Mouse (Mus musculus) heart, embryonic 11.5 days (tissue): ENCODE data around the gene Ano6. TPM values are rescaled to one million over a fixed set of nuclear protein-coding genes. Genes with fewer than 3 reads are reported as not detected.

Experiments used
- ATAC-seq: fragments of 200-750 bp; cut with Nextera tagmentation; replicated peaks from 2 replicates; pipeline ENCODE4 v1.8.0; 2017; ENCODE audit warnings: moderate library complexity; ENCODE audit not compliant: insufficient number of reproducible peaks, low FRiP score, low TSS enrichment
- H3K27ac ChIP-seq: fragments of 300-500 bp; sonication (generic); 2 replicates; pipeline ENCODE4 v1.5.1; 2014; ENCODE audit warnings: mild to moderate bottlenecking, low read depth, low read length
- H3K27me3 ChIP-seq: fragments of 300-500 bp; sonication (generic); 2 replicates; pipeline ENCODE4 v1.6.1; 2014; ENCODE audit warnings: mild to moderate bottlenecking, low read length, mixed read lengths; ENCODE audit not compliant: control insufficient read depth, insufficient read depth
- H3K36me3 ChIP-seq: fragments of 300-500 bp; sonication (generic); 2 replicates; pipeline ENCODE4 v1.6.1; 2014; ENCODE audit warnings: mild to moderate bottlenecking, low read length, moderate library complexity, mixed read lengths; ENCODE audit not compliant: control insufficient read depth, insufficient read depth
- H3K4me1 ChIP-seq: fragments of 300-500 bp; sonication (generic); 2 replicates; pipeline ENCODE4 v1.6.1; 2014; ENCODE audit warnings: low read length; ENCODE audit not compliant: control insufficient read depth, insufficient read depth
- H3K4me2 ChIP-seq: fragments of 300-500 bp; sonication (generic); 2 replicates; pipeline ENCODE4 v1.6.1; 2014; ENCODE audit warnings: mild to moderate bottlenecking, moderate library complexity
- H3K4me3 ChIP-seq: fragments of 300-500 bp; sonication (generic); 2 replicates; pipeline ENCODE4 v1.5.1; 2014; ENCODE audit warnings: low read depth, low read length
- H3K9ac ChIP-seq: fragments of 300-500 bp; sonication (generic); 2 replicates; pipeline ENCODE4 v1.6.1; 2014; ENCODE audit warnings: mild to moderate bottlenecking, low read depth, low read length, moderate library complexity
- H3K9me3 ChIP-seq: fragments of 300-500 bp; sonication (generic); replicated peaks from 2 replicates; pipeline ENCODE4 v1.6.1; 2016; ENCODE audit warnings: low read length; ENCODE audit not compliant: control insufficient read depth
- WGBS: fragments of 180-500 bp; shearing (Covaris S2); extraction: QIAGEN DNeasy Blood & Tissue Kit; methylation state at CpG from one replicate; pipeline ENCODE4 v1.1.7; 2014; ENCODE audit not compliant: insufficient replicate concordance; 5-methylcytosine and 5-hydroxymethylcytosine counted together
- polyA plus RNA-seq: library from polyadenylated mRNA; unstranded; fragments of >200 nt; fragmentation: Nextera tagmentation; extraction: Ambion mirVana; gene quantifications from 2 replicates; pipeline ENCODE4 v1.2.1, GENCODE M21; 2014

Gene Ano6
- polyA plus RNA-seq, 1 experiment from 2014 or later = 40.9 TPM

- WGBS = 76% methylated on average over 5 of the region's 5 CpGs
- no peak for ATAC-seq
- no peak overlapping the region for H3K27ac ChIP-seq
Observed at GRCm38 (mm10) chr15:95888556-95888955, 97.9 kb downstream of the Ano6 start.

DNA sequence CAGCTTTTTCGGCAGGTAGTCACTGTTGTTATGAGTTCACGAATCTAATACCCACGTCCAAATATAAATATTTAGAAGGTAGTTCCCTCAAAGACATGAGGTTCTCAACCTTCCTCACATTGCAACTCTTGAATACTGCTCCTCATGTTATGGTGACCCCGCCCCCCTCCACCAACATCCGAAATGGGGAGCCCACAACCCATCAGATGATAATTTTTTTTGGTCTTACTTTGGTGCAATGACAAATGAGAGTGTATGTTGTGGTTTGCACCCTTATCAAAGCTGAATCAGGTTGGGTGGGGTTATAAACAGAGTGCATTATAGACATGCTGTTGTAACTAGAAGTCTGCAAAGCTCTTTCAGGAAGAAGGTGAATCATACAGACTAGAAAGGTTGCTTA, 99.7 kb downstream of the Ano6 start:
- Histone ChIP-seq H3K36me3 (no peaks in the 10 kb centered on the region), H3K9ac (no peak overlapping the region), H3K4me1 (peaks cover 30% of the 10 kb centered on the region), H3K27me3 (no peaks in the 10 kb centered on the region), H3K9me3 (no peaks in the 10 kb centered on the region), H3K27ac (no peak overlapping the region), H3K4me3 (no peak overlapping the region), H3K4me2 (no peak overlapping the region)
- WGBS = 83% methylated on average over 5 of the region's 5 CpGs
- no peak for ATAC-seq

More at GRCm38 (mm10) chr15:95888556-95888955, 97.9 kb downstream of the Ano6 start:
- Histone ChIP-seq H3K4me2 (no peak overlapping the region), H3K9ac (no peak overlapping the region), H3K4me1 (peaks cover 41% of the 10 kb centered on the region), H3K36me3 (no peaks in the 10 kb centered on the region), H3K4me3 (no peak overlapping the region), H3K27me3 (no peaks in the 10 kb centered on the region), H3K9me3 (no peaks in the 10 kb centered on the region)

DNA sequence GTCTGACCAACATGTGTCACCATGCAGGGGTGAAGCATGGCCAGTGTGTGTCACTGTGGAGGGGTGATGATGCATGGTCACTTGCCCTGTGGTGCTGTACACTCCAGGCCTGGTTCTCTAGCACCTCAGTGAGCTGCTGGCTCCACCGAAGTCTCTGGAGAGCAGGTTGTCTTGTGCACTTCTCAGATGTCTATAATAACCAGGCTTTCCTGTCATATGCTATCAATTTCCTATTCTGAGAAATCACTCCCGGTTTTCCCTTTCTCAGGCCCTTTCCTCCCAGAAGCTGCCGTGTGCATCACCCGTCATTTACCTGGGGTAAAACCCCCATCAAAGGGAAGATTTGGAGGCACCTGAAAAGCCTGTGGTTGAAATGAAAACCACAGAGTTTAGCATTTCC, 101.5 kb downstream of the Ano6 start:
- no peak overlapping the region for H3K27ac ChIP-seq
- H3K4me3 ChIP-seq = no peak overlapping the region
- H3K27me3 ChIP-seq = no peaks in the 10 kb centered on the region
- no peak for ATAC-seq
- peaks cover 15% of the 10 kb centered on the region for H3K4me1 ChIP-seq
- no peaks in the 10 kb centered on the region for H3K9me3 ChIP-seq
- 81% methylated on average over 4 of the region's 4 CpGs for WGBS
- H3K36me3 ChIP-seq = no peaks in the 10 kb centered on the region
- H3K9ac ChIP-seq = no peak overlapping the region
- no peak overlapping the region for H3K4me2 ChIP-seq

- Histone ChIP-seq H3K27me3 (no peaks in the 10 kb centered on the region), H3K4me1 (peaks cover 8% of the 10 kb centered on the region), H3K9ac (no peak overlapping the region), H3K9me3 (no peaks in the 10 kb centered on the region), H3K36me3 (no peaks in the 10 kb centered on the region), H3K27ac (no peak overlapping the region), H3K4me2 (no peak overlapping the region), H3K4me3 (no peak overlapping the region)
- 76% methylated on average over 10 of the region's 10 CpGs for WGBS
- ATAC-seq = no peak
Observed at GRCm38 (mm10) chr15:95892929-95893328, 102.3 kb downstream of the Ano6 start.

- no peaks in the 10 kb centered on the region for H3K27me3 ChIP-seq
- no peak overlapping the region for H3K4me2 ChIP-seq
- no peak overlapping the region for H3K9ac ChIP-seq
- no peaks in the 10 kb centered on the region for H3K4me1 ChIP-seq
- H3K9me3 ChIP-seq = no peaks in the 10 kb centered on the region
- no peak overlapping the region for H3K27ac ChIP-seq
- no peak overlapping the region for H3K4me3 ChIP-seq
- no peaks in the 10 kb centered on the region for H3K36me3 ChIP-seq
- ATAC-seq = no peak
- WGBS = 94% methylated on average over 7 of the region's 7 CpGs
Observed at GRCm38 (mm10) chr15:95895699-95896098, 105.1 kb downstream of the Ano6 start.

- no peak overlapping the region for H3K4me3 ChIP-seq
- no peak overlapping the region for H3K27ac ChIP-seq
- peaks cover 6% of the 10 kb centered on the region for H3K4me1 ChIP-seq
- H3K9me3 ChIP-seq = no peaks in the 10 kb centered on the region
- no peaks in the 10 kb centered on the region for H3K27me3 ChIP-seq
- no peak overlapping the region for H3K4me2 ChIP-seq
- H3K36me3 ChIP-seq = no peaks in the 10 kb centered on the region
- 81% methylated on average over 12 of the region's 12 CpGs for WGBS
- ATAC-seq = no peak
- no peak overlapping the region for H3K9ac ChIP-seq
Observed at GRCm38 (mm10) chr15:95897653-95898052, 107.0 kb downstream of the Ano6 start.

GRCm38 (mm10) chr15:95898438-95898837, 107.8 kb downstream of the Ano6 start:
- no peak overlapping the region for H3K27ac ChIP-seq
- WGBS = 90% methylated on average over 6 of the region's 6 CpGs
- H3K4me1 ChIP-seq = peaks cover 8% of the 10 kb centered on the region

GRCm38 (mm10) chr15:95902396-95902795, 111.8 kb downstream of the Ano6 start:
- no peaks in the 10 kb centered on the region for H3K36me3 ChIP-seq
- H3K4me2 ChIP-seq = no peak overlapping the region
- H3K9ac ChIP-seq = no peak overlapping the region
- peaks cover 16% of the 10 kb centered on the region for H3K4me1 ChIP-seq
- H3K27ac ChIP-seq = no peak overlapping the region
- H3K27me3 ChIP-seq = no peaks in the 10 kb centered on the region
- 41% methylated on average over 5 of the region's 5 CpGs for WGBS
- H3K4me3 ChIP-seq = no peak overlapping the region
- ATAC-seq = no peak
- H3K9me3 ChIP-seq = no peaks in the 10 kb centered on the region

More at GRCm38 (mm10) chr15:95898438-95898837, 107.8 kb downstream of the Ano6 start:
- no peak for ATAC-seq
- Histone ChIP-seq H3K4me2 (no peak overlapping the region), H3K4me3 (no peak overlapping the region), H3K27me3 (no peaks in the 10 kb centered on the region), H3K9me3 (no peaks in the 10 kb centered on the region), H3K9ac (no peak overlapping the region), H3K36me3 (no peaks in the 10 kb centered on the region)

DNA sequence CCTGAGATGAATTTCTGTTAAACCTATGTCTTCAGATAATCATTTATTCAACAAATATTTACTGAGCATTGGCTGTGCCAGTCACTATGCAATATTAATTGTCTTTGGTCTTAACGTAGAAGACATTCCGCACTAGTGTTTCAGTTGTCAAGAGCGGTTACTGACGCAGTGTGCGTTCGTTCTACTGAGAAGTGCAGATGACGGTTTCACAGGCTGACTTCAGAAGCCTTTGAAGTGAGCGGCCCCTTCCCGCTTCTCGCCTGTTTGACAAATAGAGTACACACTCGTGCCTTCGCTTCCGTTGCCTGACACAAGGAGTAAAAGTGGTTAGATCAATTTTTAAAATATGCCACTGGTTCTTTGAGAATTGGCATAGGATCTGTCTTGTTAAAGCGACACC, 113.6 kb downstream of the Ano6 start:
- Histone ChIP-seq H3K9me3 (no peaks in the 10 kb centered on the region), H3K27ac (no peak overlapping the region), H3K27me3 (no peaks in the 10 kb centered on the region), H3K4me1 (peaks cover 16% of the 10 kb centered on the region), H3K36me3 (no peaks in the 10 kb centered on the region), H3K9ac (no peak overlapping the region), H3K4me3 (no peak overlapping the region), H3K4me2 (no peak overlapping the region)
- no peak for ATAC-seq
- WGBS = 70% methylated on average over 14 of the region's 14 CpGs
